Mouse (Mus musculus): Measurements from ENCODE around the gene Otogl.

Gene Otogl

DNA sequence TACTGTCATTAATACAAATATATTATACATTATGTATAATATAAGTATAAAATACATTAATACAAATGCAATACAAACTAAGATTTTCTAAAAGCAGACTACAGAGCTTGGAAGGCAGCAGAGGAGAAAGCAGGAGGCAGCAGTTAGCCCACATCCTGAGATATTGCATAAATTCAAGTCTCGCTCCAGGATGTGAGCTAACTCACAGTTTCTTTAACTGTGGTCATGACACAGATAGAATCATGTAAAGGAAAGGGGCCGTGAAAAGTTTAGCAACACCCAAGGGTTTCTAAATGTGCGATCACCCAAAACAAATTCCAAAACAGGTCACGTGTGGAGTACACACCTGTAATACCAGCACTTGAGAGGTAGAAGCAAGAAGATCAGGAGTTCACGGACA, 39.4 kb downstream of the Otogl start:
- TF ChIP-seq GATA4 (IDR thresholded peaks at IDR 0.05; ENCODE audit: insufficient replicate concordance, low read length): no peak

DNA sequence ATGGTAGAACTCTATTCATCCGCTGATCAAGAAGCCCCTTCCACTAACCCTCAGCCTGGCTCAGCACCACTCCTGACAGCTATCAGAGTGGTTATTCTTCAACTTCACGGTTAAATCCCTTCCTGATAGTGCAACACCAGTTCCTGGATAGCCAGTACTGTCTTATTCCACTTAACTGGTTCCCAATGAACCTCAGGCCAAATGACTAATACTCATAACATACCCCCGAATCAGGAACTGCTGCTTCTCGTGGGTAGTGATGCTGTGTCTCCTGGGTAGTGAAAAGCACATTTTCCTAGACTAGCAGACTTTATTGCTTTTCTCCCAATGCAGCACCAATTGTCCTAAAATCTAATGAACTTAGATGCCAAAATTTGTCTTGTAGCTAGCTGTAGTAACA, 39.8 kb downstream of the Otogl start:
- TF ChIP-seq GATA4 (IDR thresholded peaks at IDR 0.05; ENCODE audit: insufficient replicate concordance, low read length): no peak

DNA sequence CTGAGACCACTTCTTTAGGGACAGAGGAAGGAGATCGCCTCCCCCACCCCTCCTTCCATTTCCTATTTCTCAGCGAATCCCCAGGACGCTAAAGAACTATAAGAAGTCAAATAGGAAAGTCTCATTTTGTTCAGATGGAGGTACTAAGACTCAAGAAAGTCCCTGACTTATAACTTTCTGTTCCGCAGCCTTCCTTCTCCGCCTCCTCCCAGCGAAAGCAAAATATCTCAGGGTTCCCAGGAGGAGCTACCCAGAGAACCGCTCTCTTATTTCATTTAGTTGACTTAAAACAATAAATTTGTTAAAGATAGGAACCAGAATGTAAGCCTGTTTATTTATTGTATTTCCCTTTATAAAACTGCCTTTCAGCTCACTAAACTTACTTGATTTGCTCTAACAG, 41.4 kb downstream of the Otogl start:
- no peak for TF ChIP-seq GATA4 (IDR thresholded peaks at IDR 0.05; ENCODE audit: insufficient replicate concordance, low read length)

DNA sequence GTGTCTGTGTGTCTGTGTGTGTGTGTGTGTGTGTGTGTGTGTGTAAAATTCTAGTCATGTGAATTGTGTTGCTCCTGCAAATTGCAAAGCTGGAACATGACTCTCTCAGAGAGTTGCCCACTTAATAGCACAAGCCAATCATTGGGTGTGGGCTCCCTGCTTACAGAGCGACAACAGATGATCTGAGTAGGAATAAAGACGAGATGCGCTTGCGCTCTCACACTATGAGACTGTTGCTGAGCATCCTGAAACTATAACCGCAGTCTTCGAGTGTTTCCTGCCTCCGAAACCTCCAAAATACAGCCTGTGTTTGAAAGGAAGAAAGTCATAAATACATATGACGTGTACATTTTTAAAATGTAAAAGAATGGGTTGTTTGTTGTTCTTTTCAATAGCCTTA, 43.0 kb downstream of the Otogl start:
- no peak for TF ChIP-seq GATA4 (IDR thresholded peaks at IDR 0.05; ENCODE audit: insufficient replicate concordance, low read length)

DNA sequence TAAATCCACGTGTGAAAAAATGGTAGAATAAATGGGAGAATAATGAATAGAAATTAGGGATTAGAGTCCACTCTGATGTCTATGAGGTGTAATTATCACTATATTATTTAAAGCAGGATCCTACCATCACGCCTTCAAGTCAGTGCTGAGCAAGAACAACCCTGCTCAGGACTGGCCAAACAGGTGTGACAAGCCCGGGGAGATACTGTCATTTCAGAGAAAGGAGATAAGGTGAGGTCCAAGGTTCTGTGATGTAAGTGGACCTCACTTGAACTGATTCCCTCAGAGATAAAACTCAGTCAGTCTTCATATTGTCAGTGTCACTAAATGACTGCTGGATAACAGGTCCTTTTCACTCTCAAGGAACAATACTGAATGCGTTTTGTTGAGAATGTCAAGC, 44.5 kb downstream of the Otogl start:
- TF ChIP-seq GATA4 (IDR thresholded peaks at IDR 0.05; ENCODE audit: insufficient replicate concordance, low read length): no peak

DNA sequence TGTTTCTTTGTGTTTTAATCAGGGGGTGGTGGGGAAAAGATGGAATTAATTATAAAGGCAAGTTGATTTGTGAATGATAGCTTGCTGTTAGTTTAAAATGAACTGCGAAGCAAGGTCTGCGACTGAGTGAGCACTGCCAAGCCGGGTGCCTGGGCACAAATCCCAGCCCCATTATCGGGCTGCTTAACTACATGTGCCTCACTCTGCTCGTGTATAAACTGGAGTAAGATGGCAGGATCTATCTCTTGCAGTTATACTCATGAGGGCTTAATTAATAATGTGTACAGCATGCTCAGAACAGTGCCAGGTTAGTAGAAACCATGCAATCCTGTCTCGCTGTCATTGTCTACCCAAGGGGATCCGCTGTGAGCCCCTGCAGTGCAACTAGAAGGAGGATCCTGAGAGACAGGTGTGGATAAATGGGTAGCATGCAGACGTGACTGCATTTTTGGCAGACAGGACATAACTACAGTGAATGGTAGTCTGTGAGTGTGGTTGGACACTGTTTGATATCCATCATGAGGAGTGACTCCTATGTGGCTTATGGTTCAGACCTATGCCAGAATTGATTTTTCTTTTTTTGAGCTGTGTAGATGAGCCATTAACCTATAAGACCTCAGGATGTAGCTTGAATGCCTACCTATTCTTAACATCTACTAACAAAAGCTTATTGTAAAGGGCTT, 51.6 kb downstream of the Otogl start:
- TF ChIP-seq GATA4 (IDR thresholded peaks at IDR 0.05; ENCODE audit: insufficient replicate concordance, low read length): no peak

DNA sequence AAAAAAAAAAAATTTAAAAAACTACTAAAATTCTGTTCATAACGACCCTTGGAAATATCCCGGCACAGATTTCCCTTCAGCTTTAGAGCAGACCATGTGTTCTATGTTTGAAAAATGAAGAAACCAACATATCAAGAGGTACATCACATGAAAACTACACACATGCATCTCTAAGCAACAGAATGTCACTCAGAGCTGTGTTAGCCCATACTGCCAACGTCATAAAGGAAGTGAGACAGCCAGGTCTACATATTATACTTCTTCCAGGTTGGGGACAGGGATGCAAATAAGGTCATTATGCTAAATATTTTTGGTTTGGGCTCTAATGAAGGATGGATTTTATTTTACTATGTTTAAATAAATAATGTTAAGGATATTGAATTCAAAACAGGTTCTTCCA, 52.7 kb downstream of the Otogl start:
- TF ChIP-seq GATA4 (IDR thresholded peaks at IDR 0.05; ENCODE audit: insufficient replicate concordance, low read length): no peak

DNA sequence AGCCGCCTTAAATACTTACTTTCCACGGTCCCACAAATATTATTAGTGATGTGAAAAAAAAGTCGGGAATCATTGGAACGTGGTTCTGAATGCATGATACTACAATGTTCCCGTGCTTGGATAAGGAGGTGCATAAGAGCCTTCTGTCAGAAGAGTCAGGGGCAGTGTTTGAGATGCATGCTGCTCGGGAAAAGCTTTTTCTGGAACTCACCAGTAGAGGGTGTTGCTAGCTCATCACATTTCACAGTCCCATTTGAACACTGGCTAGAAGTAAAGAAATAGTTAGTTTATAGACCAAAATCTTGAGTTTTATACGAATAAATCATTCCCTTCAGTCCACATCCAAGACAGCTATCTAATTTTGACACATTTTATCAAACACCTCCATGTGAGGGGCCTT, 53.2 kb downstream of the Otogl start:
- no peak for TF ChIP-seq GATA4 (IDR thresholded peaks at IDR 0.05; ENCODE audit: insufficient replicate concordance, low read length)

DNA sequence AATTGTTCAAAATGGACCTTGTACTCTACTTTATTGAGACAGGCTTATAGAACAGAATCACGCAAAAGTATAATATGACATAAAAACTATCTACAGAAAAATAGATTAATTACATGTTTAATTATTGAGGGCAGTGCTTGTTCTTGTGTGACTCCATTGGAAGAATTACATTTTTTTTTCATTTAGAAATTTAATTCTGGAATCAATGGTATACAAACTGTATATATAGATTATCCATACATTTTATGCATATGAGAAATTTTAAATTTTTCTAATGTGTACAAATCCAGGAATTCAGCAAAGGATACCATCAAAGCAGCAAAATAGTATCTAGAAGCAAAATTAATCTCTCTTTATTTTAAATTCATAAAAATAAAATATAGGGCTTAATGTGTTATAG, 67.0 kb downstream of the Otogl start:
- no peak for TF ChIP-seq GATA4 (IDR thresholded peaks at IDR 0.05; ENCODE audit: insufficient replicate concordance, low read length)

DNA sequence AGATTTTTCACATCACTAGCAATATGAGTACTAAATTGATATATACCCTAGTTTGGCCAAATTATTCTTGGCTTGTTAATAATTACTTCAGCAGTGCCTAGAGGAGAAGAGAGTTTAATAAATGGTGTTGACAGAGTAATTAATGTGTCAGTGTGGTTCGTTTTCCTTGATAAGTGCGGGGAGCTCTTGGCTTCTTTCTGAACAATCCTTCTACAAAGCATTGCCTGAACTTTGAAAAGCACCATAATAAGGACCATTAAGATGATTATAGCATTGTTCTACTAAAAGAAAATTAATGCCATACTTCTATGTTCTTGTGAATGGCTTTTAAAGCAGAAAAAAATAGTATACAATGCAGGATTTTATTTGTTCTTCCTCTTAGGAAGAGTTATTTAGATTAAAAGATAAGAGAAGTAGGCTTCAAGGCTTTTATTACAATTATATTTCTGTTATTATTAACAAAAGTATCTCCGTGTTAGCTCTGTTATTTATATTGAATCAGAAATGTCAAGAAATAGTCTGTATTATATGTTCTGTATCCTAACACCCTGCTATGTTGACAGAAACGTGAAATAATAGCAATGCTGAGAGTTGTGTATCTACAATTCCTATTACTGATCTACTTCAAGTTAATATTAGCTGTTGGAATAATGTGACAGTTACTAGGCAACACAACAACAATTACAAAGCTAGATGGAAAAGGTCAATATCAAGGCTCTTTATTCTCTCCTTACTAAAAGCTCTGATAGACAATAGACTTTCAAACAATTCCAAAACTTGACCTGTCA, 77.3 kb downstream of the Otogl start:
- TF ChIP-seq GATA4 (IDR thresholded peaks at IDR 0.05; ENCODE audit: insufficient replicate concordance, low read length): no peak

DNA sequence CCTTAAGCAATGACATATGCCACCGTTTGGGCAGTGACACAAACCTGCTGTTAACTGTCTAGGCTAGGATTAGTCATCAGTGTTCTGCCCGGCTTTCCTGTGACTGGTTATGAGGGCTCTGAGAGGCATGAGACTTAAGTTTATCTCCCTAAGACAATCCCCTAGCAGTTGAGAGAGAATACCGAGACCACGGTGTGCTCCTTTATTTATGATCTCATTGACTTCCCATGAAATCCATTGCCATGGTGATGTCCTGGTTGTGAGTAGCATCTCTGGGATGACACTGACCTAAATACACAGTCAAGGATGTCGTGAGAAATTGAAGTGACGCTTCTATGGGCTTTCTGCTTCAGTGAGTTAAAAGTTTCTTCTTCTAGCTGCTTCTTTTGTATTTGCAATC, 82.8 kb downstream of the Otogl start:
- no peak for TF ChIP-seq GATA4 (IDR thresholded peaks at IDR 0.05; ENCODE audit: insufficient replicate concordance, low read length)

DNA sequence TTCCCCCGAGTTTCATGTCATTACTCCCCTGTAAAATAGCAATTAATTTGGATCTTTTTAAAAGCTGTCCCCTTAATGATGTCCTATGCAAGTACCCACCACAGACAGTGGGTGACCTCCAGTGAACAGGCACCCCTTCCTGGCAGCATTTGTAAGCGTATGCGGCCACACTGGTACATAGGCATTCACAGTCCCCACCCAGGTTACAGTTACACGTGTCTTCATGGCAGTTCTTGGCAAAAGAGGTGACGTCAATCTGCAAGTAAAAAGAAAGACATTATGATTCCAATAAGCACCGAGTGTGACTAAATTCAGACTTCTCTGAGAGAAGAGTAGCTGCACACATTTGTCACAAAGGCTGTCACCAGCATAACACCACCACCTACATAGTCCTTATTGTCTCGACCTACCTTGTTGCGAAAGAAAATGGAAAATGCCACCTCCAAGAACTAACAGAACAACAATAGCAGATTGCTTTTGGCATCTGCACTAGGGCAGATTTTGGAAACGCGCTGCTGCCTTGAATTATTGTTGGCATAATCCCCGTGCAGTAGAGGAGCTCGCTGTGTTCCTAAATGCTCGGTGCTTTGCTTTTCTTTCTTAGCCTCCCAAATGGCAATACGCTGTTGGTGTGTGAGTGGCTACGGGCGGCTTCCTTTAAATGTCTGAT, 98.0 kb downstream of the Otogl start:
- TF ChIP-seq GATA4 (IDR thresholded peaks at IDR 0.05; ENCODE audit: insufficient replicate concordance, low read length): no peak

DNA sequence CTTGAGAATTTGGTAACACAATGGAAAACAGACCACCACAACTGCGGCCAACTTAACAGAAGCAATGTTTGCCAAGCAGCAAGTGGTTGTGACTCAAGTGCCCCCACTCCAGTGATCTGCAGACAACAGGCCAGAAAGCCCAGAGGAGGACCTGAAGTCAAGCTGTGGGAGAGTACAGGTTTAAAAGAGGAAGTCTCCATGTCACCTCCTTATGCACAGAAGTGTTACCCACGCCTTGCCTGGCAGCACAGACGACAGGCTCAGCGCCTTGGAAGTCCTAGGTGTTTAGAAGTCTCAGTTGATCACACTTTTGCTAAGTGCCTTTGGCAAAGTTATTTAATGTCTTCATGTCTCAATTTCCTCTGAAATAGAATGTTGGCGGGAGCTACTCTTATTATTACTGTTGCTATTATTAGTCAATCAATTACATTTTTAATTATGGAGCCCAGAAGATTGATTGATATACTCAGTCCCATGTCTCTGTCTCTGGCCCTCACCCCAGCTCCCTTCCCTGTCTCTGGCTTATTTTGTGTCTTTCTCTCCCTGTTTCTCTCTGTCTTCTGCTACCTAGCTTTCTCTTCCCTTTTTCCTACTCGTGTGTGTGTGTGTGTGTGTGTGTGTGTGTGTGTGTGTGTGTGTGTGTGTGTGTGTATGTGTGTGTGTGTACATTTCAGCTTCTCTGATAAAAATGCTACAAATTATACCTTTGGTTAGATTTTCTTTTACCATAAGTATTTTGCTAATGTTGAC, 101.1 kb downstream of the Otogl start:
- no peak for TF ChIP-seq GATA4 (IDR thresholded peaks at IDR 0.05; ENCODE audit: insufficient replicate concordance, low read length)

DNA sequence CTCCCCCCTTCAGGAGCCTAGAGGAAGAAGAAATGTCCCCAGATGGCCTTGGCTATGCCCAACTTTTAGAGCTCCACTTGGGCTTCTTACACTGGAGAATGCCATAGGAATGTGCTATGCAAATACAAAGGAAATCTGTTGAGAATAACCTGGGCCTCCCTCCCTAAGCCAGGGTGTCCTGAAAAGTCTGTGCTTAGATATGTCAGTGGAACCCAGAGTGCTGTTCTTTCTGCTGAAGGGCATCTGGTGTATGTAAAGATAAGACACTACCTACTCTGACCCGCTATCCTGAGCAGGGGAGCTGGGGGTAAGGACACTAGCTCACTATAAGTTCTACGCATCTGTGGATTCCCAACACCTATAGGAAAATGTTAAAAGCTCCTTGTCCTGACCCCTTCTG, 106.7 kb downstream of the Otogl start:
- no peak for TF ChIP-seq GATA4 (IDR thresholded peaks at IDR 0.05; ENCODE audit: insufficient replicate concordance, low read length)

DNA sequence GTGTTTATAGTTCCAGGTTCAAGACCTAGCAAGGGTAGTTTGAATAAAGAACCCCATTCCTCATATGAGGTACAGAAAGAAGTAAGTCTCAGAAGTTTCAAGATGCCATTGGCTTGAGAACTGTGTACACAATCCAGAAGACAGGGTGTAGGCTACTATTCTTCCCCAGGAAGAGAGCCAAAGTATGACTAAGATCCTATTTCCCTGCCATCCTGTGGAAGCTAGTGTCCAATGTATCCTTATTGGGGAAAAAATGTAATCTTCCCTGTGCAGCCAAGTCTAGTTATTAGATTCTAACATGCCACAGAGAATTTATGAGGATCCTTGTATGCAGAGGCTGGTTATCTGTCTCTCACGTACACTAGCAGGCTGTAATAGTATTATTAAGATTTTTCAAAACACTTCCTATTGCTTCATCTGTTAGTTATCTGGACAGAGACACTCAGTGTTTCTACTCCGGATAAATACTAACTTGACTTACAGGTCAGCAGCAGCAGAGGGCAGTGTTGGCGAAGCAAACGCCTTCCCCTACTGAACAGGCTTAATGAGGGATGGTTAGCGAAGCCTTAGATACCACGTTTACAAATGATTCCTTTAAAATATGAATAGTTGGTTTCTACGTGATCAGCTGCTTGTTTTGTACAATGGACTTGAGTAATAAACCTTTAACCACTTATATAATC, 112.1 kb downstream of the Otogl start:
- TF ChIP-seq GATA4 (IDR thresholded peaks at IDR 0.05; ENCODE audit: insufficient replicate concordance, low read length): no peak

All from liver, adult (tissue).